Mouse (Mus musculus) gastrocnemius, adult 2 months (tissue): Measurements from ENCODE around the gene Tinag. TPM values are rescaled to one million over a fixed set of nuclear protein-coding genes. Genes with fewer than 3 reads are reported as not detected.
"Not testable (repeated sequence)": the region's sequence is repeated elsewhere in the genome, so short reads cannot be mapped to it uniquely, and the experiment has no call there.

ENCODE experiments used
- DNase-seq: peaks from one replicate; pipeline ENCODE4 v3.0.0; 2022
- H3K27ac ChIP-seq: fragments of 200-600 bp; 2 replicates; pipeline ENCODE4 v1.8.1; 2022; ENCODE audit warnings: mild to moderate bottlenecking
- H3K4me3 ChIP-seq: fragments of 200-600 bp; 2 replicates; pipeline ENCODE4 v1.8.1; 2022; ENCODE audit warnings: mild to moderate bottlenecking, moderate library complexity
- CTCF ChIP-seq: fragments of 200-600 bp; IDR thresholded peaks from 2 replicates; pipeline ENCODE4 v1.8.1; 2022; ENCODE audit warnings: antibody characterized with exemption, mild to moderate bottlenecking, moderate library complexity
- intact Hi-C: fragments of 180-260 bp; cut with DNase I; formaldehyde crosslinking; loops from one replicate; pipeline ENCODE4 v1.15.1; 2025
- long read RNA-seq, 2 experiments: library from polyadenylated mRNA; stranded (forward); transcript quantifications; one replicate each; pipeline ENCODE4 v2.0.0; 2021
- total RNA-seq, 2 experiments: library from RNA; stranded (reverse); gene quantifications; 2 replicates each; pipeline ENCODE4 v1.2.3; 2021

The Tinag gene
- total RNA-seq, result not detected
- long read RNA-seq, experiment 1, result 0 reads
- long read RNA-seq, experiment 2, result 0 reads

DNA sequence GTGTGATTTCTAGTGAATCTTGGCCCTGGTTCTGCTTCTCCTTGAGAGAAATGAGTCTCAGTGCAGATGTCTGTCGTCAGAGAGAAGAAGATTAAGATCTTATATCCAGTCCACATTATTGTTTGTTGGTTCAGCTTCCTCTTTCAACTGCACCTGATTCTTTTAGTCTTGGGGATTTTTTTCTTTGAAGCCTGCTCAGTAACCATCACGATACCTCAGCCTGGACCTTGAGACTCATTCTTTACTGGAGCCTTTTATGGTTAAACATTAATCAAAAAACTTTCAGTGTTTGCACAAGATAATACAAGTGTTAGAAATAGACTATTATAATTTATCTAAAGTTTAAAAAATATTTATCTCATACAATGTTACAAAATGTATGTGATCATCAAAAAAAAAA is at the start of gene Tinag:
Gene Tinag (minus strand): TSS at position 210 of the 400 bp plus-strand sequence.
- H3K27ac ChIP-seq, result no peak within 1 kb of the TSS
- DNase-seq, result no peak
- no peak for TF ChIP-seq CTCF
- intact Hi-C loops, result no loop called here
- no peak within 1 kb of the TSS for H3K4me3 ChIP-seq

- intact Hi-C loops, H3K27ac ChIP-seq, H3K4me3 ChIP-seq, DNase-seq: not testable (repeated sequence)
Measured at GRCm38 (mm10) chr9:77083221-77083620, 37.6 kb upstream of the Tinag start.

DNA sequence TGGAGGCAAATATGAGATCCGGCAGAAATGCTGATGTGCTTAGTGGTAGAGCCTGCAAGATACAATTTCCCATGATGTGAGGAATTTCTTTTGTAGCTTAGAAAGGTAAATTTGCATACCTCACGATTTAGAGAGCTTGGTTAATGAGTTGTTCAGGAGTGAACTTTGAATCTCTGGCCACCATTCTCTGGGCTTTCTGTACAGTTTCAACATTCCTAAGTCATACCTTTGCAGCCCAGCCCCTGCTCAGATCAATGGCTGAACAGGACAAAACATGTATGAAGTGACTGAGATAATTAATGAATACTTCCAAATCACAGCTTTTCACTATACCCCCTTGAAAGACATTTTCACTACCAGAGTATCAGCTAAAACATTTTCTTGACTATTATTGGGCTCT is 26.1 kb upstream of the Tinag start:
- Histone ChIP-seq H3K4me3 (no peak overlapping the region), H3K27ac (no peak overlapping the region)
- no peak for TF ChIP-seq CTCF
- no peak for DNase-seq
- intact Hi-C loops, result no loop called here

GRCm38 (mm10) chr9:77056611-77057010 is 11.0 kb upstream of the Tinag start:
- H3K27ac ChIP-seq, result no peak overlapping the region
- H3K4me3 ChIP-seq, result no peak overlapping the region
- no peak for TF ChIP-seq CTCF
- DNase-seq, result no peak
- intact Hi-C loops, result no loop called here

DNA sequence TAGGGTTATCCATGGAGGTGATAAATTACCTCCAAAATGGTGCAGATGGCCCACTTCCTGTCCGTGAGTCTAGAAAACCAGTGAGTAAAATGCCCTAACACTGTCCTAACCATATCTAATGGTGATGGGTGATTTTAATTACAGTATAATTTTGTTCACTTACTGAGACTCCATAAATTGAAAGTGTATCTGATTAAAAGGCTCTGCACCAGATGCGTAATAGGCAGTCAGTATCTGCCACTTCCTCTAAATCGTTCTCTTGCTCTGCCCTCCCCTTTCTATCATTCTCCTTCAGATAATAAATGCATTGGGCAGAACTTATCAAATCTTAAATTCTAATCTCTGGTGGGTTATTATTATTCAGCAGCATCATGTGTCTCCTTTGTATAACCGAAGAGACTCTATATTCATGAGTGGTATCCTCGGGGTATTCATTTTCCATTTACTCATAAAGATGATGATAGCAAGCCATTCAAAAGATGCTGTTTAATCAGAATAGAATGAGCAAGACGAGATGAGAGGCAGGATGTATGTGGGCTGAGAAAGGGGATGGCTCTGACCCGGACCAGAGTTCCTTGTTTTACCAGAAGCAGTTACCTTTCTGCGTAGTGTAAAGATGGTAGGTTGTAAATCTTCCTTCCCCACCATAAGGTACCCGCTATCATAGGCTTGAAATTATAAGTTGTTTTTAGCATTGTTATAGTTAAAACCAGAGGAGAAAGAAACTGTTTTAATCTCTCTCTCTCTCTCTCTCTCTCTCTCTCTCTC is 9.0 kb upstream of the Tinag start:
- TF ChIP-seq CTCF, result no peak
- Histone ChIP-seq H3K4me3 (no peak overlapping the region), H3K27ac (no peak overlapping the region)
- intact Hi-C loops, result no loop called here
- DNase-seq, result no peak

DNA sequence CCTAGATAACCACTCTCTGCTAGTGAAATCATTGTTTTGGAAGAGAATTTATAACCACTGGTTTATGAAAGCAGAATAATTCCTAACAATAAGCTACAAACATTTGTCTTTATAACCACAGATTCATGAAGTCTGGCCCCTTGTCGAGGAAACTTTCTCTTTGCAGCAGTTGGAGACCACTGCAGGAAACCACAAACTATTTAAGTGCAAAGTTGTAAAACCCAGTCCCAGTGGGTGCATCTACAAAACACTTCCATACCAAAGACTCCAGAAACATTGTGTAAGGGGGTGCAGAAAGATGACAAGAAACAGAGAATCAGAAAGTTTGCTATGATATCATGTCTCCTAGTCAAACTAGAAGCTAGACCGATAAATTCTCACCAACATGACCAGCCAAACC is 5.8 kb upstream of the Tinag start:
- DNase-seq, result no peak
- TF ChIP-seq CTCF, result no peak
- intact Hi-C loops, result no loop called here
- Histone ChIP-seq H3K27ac (no peak overlapping the region), H3K4me3 (no peak overlapping the region)

- Histone ChIP-seq H3K4me3 (no peak overlapping the region), H3K27ac (no peak overlapping the region)
- DNase-seq, result no peak
- intact Hi-C loops, result no loop called here
- TF ChIP-seq CTCF, result no peak
Measured at GRCm38 (mm10) chr9:77049669-77050068, 4.1 kb upstream of the Tinag start.

DNA sequence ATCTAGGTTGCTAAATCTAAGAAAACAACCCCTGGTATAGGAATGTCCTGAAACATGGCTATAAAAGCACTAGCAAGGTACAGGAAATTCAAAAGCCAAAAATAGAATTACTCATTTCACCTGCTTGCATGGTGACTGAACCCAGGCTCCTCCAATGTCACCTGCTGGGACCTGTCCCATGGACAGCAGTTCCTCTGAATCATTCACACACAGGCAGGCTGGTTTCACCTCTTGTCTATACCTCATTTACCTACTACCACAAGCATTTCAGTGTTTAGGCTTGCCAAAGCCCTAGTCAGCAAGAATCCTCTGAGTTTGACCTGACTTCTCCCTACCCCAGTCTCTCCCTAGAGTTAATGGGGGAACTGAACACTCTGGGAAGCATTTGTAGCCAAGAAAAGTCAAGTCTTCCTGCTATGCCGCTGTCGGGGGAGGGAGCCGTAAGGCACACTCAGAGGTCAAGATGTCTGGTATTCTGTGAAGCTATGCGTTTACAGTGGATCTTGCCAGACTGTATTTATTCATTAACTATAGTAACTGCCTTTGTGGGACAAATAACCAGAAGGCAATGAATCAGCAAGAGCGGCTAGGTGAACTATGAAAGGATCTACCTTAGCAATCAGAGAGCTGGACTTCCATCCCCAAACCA is 597 bp upstream of the Tinag start:
- no peak for DNase-seq
- TF ChIP-seq CTCF, result no peak
- Histone ChIP-seq H3K27ac (no peak overlapping the region), H3K4me3 (no peak overlapping the region)
- intact Hi-C loops, result no loop called here

DNA sequence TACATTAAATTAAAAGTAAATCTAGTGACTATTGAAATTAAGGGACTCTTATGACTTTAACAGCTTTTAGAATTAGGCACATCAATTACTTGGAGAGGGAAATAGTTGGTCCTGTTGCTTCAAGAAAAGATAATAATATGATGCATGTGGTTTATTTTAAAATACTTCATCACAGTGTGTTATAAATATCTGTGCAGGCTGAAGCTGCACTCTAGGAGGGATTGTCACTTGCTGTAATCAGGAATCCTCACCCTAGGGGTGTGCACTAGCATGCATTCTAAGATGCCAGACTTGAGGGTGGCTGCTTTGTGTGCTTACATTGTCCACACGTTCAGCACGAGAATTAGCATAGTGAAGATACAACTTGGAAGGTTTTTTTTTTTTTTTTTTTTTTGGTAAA is 10.2 kb downstream of the Tinag start:
- intact Hi-C loops, result no loop called here
- no peak overlapping the region for H3K4me3 ChIP-seq
- DNase-seq, result no peak
- TF ChIP-seq CTCF, result no peak
- H3K27ac ChIP-seq, result no peak overlapping the region

DNA sequence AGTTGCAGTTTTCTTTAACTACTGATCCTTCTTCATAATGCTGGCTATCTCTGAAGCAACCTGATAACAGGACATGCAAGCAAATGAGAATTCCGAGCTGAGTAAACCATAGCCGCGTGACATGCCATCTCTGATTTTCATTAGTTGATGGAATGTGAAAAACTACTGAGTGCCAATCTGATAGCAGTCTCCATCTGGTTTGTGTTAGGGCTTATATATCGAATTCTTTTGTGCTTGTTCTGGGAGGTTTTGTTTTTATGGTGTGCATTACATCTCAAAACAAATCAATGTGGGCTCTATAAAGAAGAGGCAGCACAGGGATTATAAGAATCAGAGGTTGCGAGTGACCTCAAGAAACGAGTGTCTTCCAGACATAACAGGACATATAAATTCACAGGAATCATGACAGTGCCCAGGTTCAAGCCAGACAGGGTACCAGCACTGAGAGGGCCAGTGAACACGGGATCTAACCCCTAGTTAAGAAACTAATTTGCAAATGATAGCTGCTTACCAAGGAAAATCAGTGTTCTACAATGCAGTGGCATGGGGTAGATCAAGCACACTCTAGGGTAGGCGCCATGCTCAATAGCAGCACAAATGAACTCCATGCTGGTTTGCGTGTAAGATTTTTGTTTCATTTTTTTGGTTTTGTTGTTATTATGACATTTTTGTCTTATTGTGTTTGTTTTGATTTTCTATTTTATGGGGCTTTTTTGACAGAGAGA is 13.0 kb downstream of the Tinag start:
- no peak for TF ChIP-seq CTCF

GRCm38 (mm10) chr9:77025271-77025670 is 20.3 kb downstream of the Tinag start:
- DNase-seq, result no peak
- Histone ChIP-seq H3K4me3 (no peak overlapping the region), H3K27ac (no peak overlapping the region)
- no peak for TF ChIP-seq CTCF
- intact Hi-C loops, result no loop called here

More for the DNA sequence above, 13.0 kb downstream of the Tinag start:
- Histone ChIP-seq H3K4me3 (no peak overlapping the region), H3K27ac (no peak overlapping the region)
- no peak for DNase-seq
- intact Hi-C loops, result no loop called here

DNA sequence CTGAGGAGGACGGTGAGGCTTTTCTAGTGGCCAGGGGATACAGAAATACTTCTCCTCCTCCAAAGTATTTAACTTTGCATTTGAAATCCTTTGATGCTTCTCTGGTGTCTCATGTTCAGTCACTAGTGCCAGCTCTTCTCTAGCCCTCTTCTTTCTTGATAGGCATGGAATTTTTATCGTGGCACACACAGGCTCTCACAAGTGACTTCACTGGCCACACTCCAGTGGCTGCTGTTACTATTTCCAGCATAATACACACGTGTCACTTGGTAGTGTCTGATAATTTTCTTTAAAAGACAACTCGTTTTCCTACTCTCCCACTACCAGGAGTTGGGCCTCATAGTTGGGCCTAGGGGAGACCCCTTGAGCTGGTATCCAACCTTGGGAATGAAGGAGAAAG is 26.7 kb downstream of the Tinag start:
- H3K27ac ChIP-seq, result no peak overlapping the region
- intact Hi-C loops, result no loop called here
- no peak overlapping the region for H3K4me3 ChIP-seq
- TF ChIP-seq CTCF, result no peak
- no peak for DNase-seq

DNA sequence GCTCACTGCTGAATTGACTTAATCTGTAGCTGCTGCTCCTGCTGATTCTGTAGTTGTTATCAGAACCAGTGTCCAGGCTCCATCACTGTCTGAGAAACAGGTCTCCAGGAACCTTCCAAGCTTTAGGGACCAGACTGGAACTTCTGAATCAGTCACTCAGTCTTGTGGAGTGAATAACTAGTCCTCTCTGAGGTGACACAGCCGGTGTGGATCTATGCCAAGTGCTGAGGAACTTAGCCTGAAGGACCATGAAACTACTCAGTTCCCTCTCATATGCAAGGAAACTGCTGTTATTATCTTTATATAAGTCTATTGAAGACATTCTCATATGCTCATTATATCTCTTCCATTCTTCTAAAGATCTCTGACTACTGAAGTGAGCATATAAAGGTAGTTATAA is 49.6 kb downstream of the Tinag start:
- no peak overlapping the region for H3K4me3 ChIP-seq
- H3K27ac ChIP-seq, result no peak overlapping the region
- DNase-seq, result no peak
- intact Hi-C loops, result no loop called here
- TF ChIP-seq CTCF, result no peak
